Mouse (Mus musculus) heart, embryonic 12.5 days (tissue): ENCODE measurements around the gene Rnf6. TPM values are rescaled to one million over a fixed set of nuclear protein-coding genes. Genes with fewer than 3 reads are reported as not detected.

Source experiments
- ATAC-seq: fragments of 200-750 bp; cut with Nextera tagmentation; 2 replicates; pipeline ENCODE4 v1.8.0; 2017; ENCODE audit warnings: moderate TSS enrichment, moderate library complexity; ENCODE audit not compliant: insufficient number of reproducible peaks, low FRiP score
- H3K27ac ChIP-seq: fragments of 300-500 bp; sonication (generic); 2 replicates; pipeline ENCODE4 v1.5.1; 2016; ENCODE audit warnings: mild to moderate bottlenecking, moderate library complexity; ENCODE audit not compliant: poor library complexity, severe bottlenecking
- H3K27me3 ChIP-seq: fragments of 300-500 bp; sonication (generic); replicated peaks from 2 replicates; pipeline ENCODE4 v1.6.1; 2016; ENCODE audit warnings: mild to moderate bottlenecking, moderate library complexity
- H3K36me3 ChIP-seq: fragments of 300-500 bp; sonication (generic); 2 replicates; pipeline ENCODE4 v1.6.1; 2016; ENCODE audit warnings: mild to moderate bottlenecking, moderate library complexity
- H3K4me1 ChIP-seq: fragments of 300-500 bp; sonication (generic); replicated peaks from 2 replicates; pipeline ENCODE4 v1.6.1; 2016; ENCODE audit warnings: mild to moderate bottlenecking
- H3K4me2 ChIP-seq: fragments of 300-500 bp; sonication (generic); 2 replicates; pipeline ENCODE4 v1.6.1; 2016; ENCODE audit warnings: mild to moderate bottlenecking, moderate library complexity
- H3K4me3 ChIP-seq: fragments of 300-500 bp; sonication (generic); 2 replicates; pipeline ENCODE4 v1.5.1; 2016; ENCODE audit warnings: mild to moderate bottlenecking
- H3K9ac ChIP-seq: fragments of 300-500 bp; sonication (generic); 2 replicates; pipeline ENCODE4 v1.6.1; 2016; ENCODE audit warnings: mild to moderate bottlenecking, moderate library complexity
- H3K9me3 ChIP-seq: fragments of 300-500 bp; sonication (generic); replicated peaks from 2 replicates; pipeline ENCODE4 v1.6.1; 2016; ENCODE audit warnings: mild to moderate bottlenecking, moderate library complexity
- WGBS: fragments of 180-500 bp; shearing (Covaris S2); methylation state at CpG from one replicate; pipeline ENCODE4 v1.1.7; 2016; 5-methylcytosine and 5-hydroxymethylcytosine counted together
- polyA plus RNA-seq: library from polyadenylated mRNA; unstranded; fragments of >200 nt; fragmentation: Nextera tagmentation; extraction: Ambion mirVana; gene quantifications from 2 replicates; pipeline ENCODE4 v1.2.1, GENCODE M21; 2016

The Rnf6 gene
- polyA plus RNA-seq, 1 experiment from 2014 or later = 36.6 TPM

DNA sequence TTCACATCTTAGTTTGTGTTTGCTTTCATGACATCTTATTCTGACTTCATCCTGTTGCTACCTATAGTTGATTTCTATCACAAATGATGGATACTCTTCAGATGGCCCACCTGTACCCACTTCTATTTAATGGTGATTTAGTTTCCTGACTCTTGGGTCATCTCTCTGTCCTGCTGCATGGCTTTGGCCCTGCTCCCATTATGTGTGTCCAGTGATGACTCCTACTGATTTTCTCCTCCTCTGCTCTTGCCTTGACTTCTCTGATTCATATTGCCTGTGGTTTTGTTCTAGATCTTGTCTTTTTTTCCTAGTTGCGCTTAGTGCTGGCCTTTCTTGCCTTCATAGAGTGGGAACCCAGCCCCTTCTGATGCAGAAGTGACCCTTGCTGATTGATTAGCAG lies 25.0 kb upstream of the Rnf6 start:
- no peak overlapping the region for H3K27ac ChIP-seq
- H3K4me3 ChIP-seq = no peak overlapping the region
- H3K9ac ChIP-seq = no peak overlapping the region
- H3K36me3 ChIP-seq = no peaks in the 10 kb centered on the region
- 77% methylated on average over 1 of the region's 1 CpGs for WGBS
- no peaks in the 10 kb centered on the region for H3K27me3 ChIP-seq
- no peak for ATAC-seq
- no peak overlapping the region for H3K4me2 ChIP-seq
- H3K4me1 ChIP-seq = peaks cover 53% of the 10 kb centered on the region
- H3K9me3 ChIP-seq = no peaks in the 10 kb centered on the region

DNA sequence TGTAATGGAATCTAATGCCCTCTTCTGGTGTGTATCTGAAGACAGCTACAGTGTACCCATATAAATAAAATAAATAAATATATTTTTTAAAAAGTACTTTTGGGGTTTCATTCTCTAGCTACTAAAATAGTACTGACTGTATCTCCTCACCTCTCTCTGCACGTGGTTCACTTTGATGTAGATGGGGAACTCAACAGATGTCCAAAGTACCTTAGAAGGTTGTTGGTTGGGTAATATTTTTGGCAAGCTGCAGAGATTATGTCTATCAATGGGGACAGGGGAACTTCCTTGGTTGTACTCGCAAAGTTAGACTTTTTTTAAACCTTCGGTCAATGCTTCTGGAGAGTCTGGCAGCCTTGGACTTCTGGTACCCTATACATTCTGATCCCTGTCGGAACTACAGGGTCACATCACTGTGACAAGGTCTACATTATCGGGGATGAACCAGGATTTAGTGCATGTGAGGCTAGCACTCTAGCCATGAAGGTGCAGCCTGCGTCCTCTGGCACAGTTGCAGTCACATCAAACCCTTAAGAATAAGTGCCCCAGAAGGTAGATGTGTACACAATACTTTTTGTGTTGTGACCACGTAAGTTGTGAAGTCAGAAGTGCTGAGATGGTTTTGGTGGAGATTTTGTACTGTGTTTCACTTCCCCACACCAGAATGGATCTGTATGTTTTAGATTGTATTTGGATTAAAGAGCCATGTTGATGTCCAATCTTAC lies 24.5 kb upstream of the Rnf6 start:
- Histone ChIP-seq H3K27ac (no peak overlapping the region), H3K4me3 (no peak overlapping the region), H3K9me3 (no peaks in the 10 kb centered on the region), H3K4me2 (no peak overlapping the region), H3K9ac (no peak overlapping the region), H3K4me1 (peaks cover 47% of the 10 kb centered on the region), H3K27me3 (no peaks in the 10 kb centered on the region), H3K36me3 (no peaks in the 10 kb centered on the region)
- ATAC-seq = no peak
- WGBS = 88% methylated on average over 7 of the region's 7 CpGs

DNA sequence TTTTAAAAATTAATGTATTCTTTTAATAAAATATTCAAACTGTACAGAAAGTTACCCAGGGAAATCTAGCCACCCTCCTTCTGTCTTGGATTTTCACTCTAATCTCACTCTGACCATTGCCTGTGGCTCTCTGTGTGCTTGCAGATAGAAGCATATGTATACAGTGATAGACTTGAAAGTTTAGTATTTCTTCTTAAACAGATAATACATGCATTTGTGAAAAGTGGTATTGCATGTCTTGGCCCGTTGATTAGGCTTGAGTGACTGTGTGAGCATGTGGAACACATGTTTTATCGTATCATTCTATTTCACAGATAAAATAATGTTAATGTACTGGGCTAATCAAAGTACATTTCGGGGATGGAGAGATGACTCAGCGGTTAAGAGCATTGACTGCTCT lies 23.8 kb upstream of the Rnf6 start:
- Histone ChIP-seq H3K9ac (no peak overlapping the region), H3K36me3 (no peaks in the 10 kb centered on the region), H3K4me1 (peaks cover 41% of the 10 kb centered on the region), H3K9me3 (no peaks in the 10 kb centered on the region), H3K27ac (no peak overlapping the region), H3K4me2 (no peak overlapping the region), H3K4me3 (no peak overlapping the region), H3K27me3 (no peaks in the 10 kb centered on the region)
- ATAC-seq = no peak
- WGBS = 88% methylated on average over 4 of the region's 4 CpGs

DNA sequence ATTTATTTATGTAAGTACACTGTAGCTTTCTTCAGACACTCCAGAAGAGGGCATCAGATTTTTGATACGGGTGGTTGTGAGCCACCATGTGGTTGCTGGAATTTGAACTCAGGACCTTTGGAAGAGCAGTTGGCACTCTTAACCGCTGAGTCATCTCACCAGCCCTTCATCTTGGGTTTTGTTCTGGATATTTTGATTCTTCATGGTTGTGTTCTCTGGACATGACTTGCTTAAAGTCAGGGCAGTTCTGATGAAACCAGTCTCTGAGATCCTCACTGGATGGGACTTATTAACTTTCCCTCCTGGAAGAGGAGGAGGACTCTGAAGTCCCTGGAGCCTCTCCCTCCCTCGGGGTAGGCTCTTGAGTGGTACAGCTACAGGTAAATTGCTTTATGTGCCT lies 19.8 kb upstream of the Rnf6 start:
- Histone ChIP-seq H3K4me1 (peaks cover 39% of the 10 kb centered on the region), H3K4me2 (no peak overlapping the region), H3K9ac (no peak overlapping the region), H3K36me3 (no peaks in the 10 kb centered on the region), H3K27ac (no peak overlapping the region), H3K4me3 (no peak overlapping the region), H3K27me3 (no peaks in the 10 kb centered on the region), H3K9me3 (no peaks in the 10 kb centered on the region)
- ATAC-seq = no peak
- 93% methylated on average over 3 of the region's 3 CpGs for WGBS

DNA sequence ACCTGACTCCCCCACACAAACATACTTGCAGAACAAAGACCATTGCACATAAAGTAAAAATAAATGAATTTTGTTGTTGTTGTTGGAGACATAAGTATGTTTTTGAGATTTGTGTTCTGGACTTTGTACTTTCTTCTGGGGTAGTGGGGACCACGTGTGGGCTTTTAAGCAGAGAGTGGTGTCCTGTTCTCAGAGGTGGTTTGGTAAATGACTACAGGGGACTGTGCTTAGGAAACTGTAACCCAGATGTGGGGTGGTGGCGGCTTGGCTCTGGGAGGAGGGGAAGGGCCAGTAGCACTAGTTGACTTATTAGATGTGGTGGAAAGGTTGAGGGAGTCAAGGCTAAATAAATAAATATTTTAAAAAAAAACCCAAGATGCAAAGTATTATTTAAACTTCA lies 19.4 kb upstream of the Rnf6 start:
- Histone ChIP-seq H3K4me1 (peaks cover 41% of the 10 kb centered on the region), H3K36me3 (no peaks in the 10 kb centered on the region), H3K27me3 (no peaks in the 10 kb centered on the region), H3K9ac (no peak overlapping the region), H3K4me3 (no peak overlapping the region), H3K4me2 (no peak overlapping the region), H3K27ac (no peak overlapping the region), H3K9me3 (no peaks in the 10 kb centered on the region)
- 81% methylated on average over 2 of the region's 2 CpGs for WGBS
- ATAC-seq = no peak

DNA sequence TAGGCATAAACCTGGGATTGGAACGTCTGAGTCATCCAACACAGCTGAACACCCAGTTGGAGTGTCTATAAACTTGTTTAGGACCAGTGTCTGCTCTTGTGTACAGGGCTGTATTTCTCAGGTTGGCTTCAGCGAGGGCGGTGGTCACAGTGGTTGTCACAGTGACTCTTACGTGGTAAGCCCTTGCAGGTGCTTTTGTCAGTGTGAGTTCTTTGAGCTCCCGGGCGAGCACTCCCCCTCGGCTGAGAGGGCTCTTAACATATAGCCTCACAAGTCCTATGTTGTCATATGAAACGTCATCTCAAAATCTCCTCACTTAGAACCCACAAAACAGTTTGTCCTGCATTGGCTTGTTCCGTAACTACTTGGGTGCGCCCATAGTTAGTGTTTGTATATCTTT lies 16.9 kb upstream of the Rnf6 start:
- Histone ChIP-seq H3K4me3 (no peak overlapping the region), H3K4me1 (peaks cover 38% of the 10 kb centered on the region), H3K27ac (no peak overlapping the region), H3K9me3 (no peaks in the 10 kb centered on the region), H3K36me3 (no peaks in the 10 kb centered on the region), H3K4me2 (no peak overlapping the region), H3K27me3 (no peaks in the 10 kb centered on the region), H3K9ac (no peak overlapping the region)
- WGBS = 86% methylated on average over 10 of the region's 10 CpGs
- no peak for ATAC-seq

DNA sequence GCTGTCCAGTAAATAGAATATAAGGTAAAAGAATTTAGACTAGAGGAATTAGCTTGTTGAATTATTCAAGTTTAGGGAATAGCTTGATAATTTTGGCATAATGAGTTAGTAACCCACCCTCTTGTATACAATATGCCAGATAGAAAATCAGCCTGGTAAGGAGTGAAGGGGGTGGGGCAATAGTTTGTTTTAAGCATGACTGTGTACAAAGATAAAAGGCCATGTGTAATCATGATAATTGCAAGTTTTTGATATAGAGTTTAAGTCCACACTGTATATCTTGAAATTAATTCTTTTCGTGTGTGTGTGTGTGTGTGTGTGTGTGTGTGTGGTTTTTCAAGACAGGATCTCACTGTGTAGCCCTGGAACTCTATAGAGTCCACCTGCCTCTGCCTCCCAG lies 13.0 kb upstream of the Rnf6 start:
- Histone ChIP-seq H3K9me3 (no peaks in the 10 kb centered on the region), H3K4me3 (no peak overlapping the region), H3K9ac (no peak overlapping the region), H3K4me2 (no peak overlapping the region), H3K27me3 (no peaks in the 10 kb centered on the region), H3K4me1 (peaks cover 33% of the 10 kb centered on the region), H3K36me3 (no peaks in the 10 kb centered on the region), H3K27ac (no peak overlapping the region)
- 82% methylated on average over 1 of the region's 1 CpGs for WGBS
- no peak for ATAC-seq

DNA sequence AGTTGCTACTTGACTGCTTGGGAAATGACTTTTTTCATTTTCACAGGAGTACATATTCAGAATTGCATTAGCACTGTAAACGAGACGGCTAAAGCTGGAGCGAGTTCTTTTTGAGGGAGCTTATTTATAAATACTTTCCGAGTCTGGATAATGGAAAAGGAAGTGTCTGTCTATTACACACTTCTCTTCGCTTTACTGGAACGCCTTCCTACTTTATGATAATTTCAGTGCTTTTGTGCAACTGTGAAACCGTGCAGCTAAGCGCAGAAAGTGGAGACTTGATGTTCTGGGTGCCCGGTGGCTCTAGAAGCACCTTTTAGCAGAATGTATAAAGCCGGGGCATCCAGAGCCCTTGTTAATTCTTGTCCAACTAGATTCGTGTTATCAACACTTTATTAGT lies 11.5 kb upstream of the Rnf6 start:
- no peak for ATAC-seq
- H3K4me2 ChIP-seq = peak overlapping the region; percentile 84
- H3K4me3 ChIP-seq = peak overlapping the region; percentile 35
- no peaks in the 10 kb centered on the region for H3K36me3 ChIP-seq
- no peaks in the 10 kb centered on the region for H3K27me3 ChIP-seq
- H3K9ac ChIP-seq = no peak overlapping the region
- H3K9me3 ChIP-seq = no peaks in the 10 kb centered on the region
- no peak overlapping the region for H3K27ac ChIP-seq
- peaks cover 27% of the 10 kb centered on the region for H3K4me1 ChIP-seq
- WGBS = 60% methylated on average over 11 of the region's 11 CpGs

DNA sequence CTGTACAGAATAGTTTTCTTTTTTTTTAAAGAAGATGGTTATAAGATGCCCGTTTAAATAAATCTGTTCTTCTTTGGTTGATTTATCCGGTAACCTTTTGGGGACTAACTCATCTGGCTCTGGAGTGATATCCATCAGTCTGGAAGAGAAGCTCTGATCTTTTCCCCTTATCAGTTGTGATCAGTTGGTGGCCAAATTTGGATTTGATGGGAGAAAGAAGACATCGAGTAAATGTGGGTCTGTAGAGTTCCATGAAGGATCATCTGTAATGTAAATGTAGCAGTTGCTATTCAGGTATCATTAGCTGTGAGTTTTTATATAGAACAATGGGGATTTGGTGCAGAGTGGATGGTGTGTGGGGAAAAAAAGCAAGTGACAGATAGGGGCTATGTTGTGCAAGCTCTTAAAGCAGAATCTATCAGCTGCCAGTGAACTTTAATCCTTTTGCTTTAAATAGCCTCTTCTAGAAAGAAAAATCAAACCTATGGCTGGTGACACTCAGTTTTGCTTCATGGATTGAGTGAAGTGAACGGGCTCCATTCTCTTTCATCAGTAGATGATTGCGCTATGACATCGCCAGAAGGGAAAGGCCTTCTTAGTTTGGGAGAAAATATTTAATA lies 10.8 kb upstream of the Rnf6 start:
- Histone ChIP-seq H3K4me2 (peak overlapping the region; percentile 84), H3K9ac (peak overlapping the region; percentile 96), H3K4me1 (peaks cover 20% of the 10 kb centered on the region), H3K9me3 (no peaks in the 10 kb centered on the region), H3K27ac (0 out of 2 replicates have a peak overlapping the region, but pooled peaks have one; percentile 93), H3K4me3 (peak overlapping the region; percentile 98), H3K27me3 (no peaks in the 10 kb centered on the region), H3K36me3 (no peaks in the 10 kb centered on the region)
- no peak for ATAC-seq
- WGBS = 36% methylated on average over 6 of the region's 6 CpGs

DNA sequence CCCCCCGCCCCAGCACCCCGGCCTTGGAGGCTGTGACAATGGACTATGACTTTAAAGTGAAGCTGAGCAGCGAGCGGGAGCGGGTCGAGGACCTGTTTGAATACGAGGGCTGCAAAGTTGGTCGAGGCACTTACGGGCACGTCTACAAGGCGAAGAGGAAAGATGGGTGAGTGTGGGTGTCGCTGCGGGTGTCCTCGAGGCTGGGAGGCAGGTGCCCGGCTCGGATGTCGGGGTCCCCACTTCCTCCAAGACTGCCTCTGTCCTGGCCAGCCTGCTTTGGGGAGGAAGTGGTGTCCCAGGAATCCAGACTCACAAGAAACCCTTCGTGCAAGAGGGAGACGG lies 10.3 kb upstream of the Rnf6 start:
- H3K4me1 ChIP-seq = peaks cover 18% of the 10 kb centered on the region
- WGBS = under 1% methylated on average over 19 of the region's 19 CpGs
- no peaks in the 10 kb centered on the region for H3K36me3 ChIP-seq
- no peaks in the 10 kb centered on the region for H3K27me3 ChIP-seq
- peak; percentile 11; the same call in 1 of the 2 replicates for ATAC-seq
- H3K4me3 ChIP-seq = peak overlapping the region; percentile 98
- H3K9me3 ChIP-seq = no peaks in the 10 kb centered on the region
- peak overlapping the region; percentile 93 for H3K27ac ChIP-seq
- peak overlapping the region; percentile 96 for H3K9ac ChIP-seq
- H3K4me2 ChIP-seq = peak overlapping the region; percentile 84

DNA sequence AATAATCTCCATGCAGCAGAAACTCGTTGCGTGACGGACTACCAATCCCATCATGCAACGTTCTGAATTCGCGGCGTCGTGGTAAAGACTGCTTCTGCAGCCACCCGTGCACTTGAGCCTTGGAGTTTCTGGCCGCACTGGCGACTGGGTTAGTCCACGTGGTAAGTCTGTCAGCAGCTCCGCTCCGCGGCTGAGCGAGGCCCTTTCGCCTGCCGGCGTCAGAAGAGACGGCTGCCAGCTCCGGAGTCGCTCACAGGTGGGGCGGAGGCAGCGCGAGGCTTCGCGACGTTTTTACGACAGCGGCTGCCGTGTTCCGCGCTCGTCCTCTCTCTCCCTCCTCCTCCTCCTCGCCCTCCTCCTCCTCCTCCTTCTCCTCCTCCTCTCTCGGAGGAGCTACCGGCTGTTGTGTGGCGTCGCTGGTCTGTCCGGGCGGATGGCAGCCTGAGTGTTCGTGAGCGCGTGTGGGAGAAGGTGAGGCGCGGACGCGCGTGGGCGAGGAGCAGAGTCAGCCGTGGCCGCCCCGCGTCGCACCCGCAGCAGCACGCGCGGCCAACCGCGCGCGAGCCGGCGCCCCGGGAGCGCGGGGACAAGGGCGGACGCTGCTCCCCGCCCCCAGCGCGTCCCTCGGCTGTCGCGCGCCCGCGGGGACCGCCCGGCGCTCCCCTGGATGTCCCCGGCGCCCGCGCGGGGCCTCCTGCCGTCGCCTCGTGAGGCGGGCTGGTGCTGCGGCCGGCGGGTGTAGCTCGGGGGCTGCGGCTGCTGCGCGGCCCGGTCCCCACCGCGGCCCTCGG lies 9.7 kb upstream of the Rnf6 start, which contains the start of gene Cdk8:
TSS of gene Cdk8 (plus strand) at position 367 of the 791 bp plus-strand sequence.
- under 1% methylated on average over 85 of the region's 102 CpGs for WGBS
- H3K36me3 ChIP-seq = no peaks in the 10 kb centered on the region
- peak within 1 kb of the TSS; percentile 96 for H3K9ac ChIP-seq
- peak within 1 kb of the TSS; percentile 98 for H3K4me3 ChIP-seq
- no peaks in the 10 kb centered on the region for H3K9me3 ChIP-seq
- ATAC-seq = peak; percentile 92
- H3K27me3 ChIP-seq = no peaks in the 10 kb centered on the region
- peak within 1 kb of the TSS; percentile 93 for H3K27ac ChIP-seq
- H3K4me2 ChIP-seq = peak within 1 kb of the TSS; percentile 84
- peaks cover 18% of the 10 kb centered on the region for H3K4me1 ChIP-seq
